Mouse (Mus musculus) midbrain, embryonic 15.5 days (tissue): ENCODE measurements around the gene Sync. TPM values are rescaled to one million over a fixed set of nuclear protein-coding genes. Genes with fewer than 3 reads are reported as not detected.

Experiments used
- ATAC-seq: fragments of 200-750 bp; cut with Nextera tagmentation; replicated peaks from 2 replicates; pipeline ENCODE4 v1.8.0; 2017; ENCODE audit warnings: moderate TSS enrichment
- H3K27ac ChIP-seq: fragments of 300-500 bp; sonication (generic); 2 replicates; pipeline ENCODE4 v1.5.1; 2015; ENCODE audit warnings: mild to moderate bottlenecking, inconsistent platforms
- H3K27me3 ChIP-seq: fragments of 300-500 bp; sonication (generic); replicated peaks from 2 replicates; pipeline ENCODE4 v1.6.1; 2015; ENCODE audit warnings: inconsistent platforms
- H3K36me3 ChIP-seq: fragments of 300-500 bp; sonication (generic); replicated peaks from 2 replicates; pipeline ENCODE4 v1.6.1; 2015; ENCODE audit warnings: inconsistent platforms
- H3K4me1 ChIP-seq: fragments of 300-500 bp; sonication (generic); 2 replicates; pipeline ENCODE4 v1.6.1; 2015; ENCODE audit warnings: inconsistent platforms
- H3K4me2 ChIP-seq: fragments of 300-500 bp; sonication (generic); 2 replicates; pipeline ENCODE4 v1.6.1; 2015; ENCODE audit warnings: inconsistent platforms, mild to moderate bottlenecking, moderate library complexity
- H3K4me3 ChIP-seq: fragments of 300-500 bp; sonication (generic); 2 replicates; pipeline ENCODE4 v1.5.1; 2015; ENCODE audit warnings: mild to moderate bottlenecking, inconsistent platforms
- H3K9ac ChIP-seq: fragments of 300-500 bp; sonication (generic); 2 replicates; pipeline ENCODE4 v1.6.1; 2015; ENCODE audit warnings: mild to moderate bottlenecking, inconsistent platforms
- H3K9me3 ChIP-seq: fragments of 300-500 bp; sonication (generic); 2 replicates; pipeline ENCODE4 v1.6.1; 2016; ENCODE audit warnings: inconsistent platforms
- WGBS: fragments of 180-500 bp; shearing (Covaris S2); methylation state at CpG from one replicate; pipeline ENCODE4 v1.1.7; 2015; ENCODE audit warnings: mixed read lengths; 5-methylcytosine and 5-hydroxymethylcytosine counted together
- polyA plus RNA-seq: library from polyadenylated mRNA; unstranded; fragments of >200 nt; fragmentation: Nextera tagmentation; extraction: Ambion mirVana; gene quantifications from 2 replicates; pipeline ENCODE4 v1.2.1, GENCODE M21; 2015

Gene Sync
- polyA plus RNA-seq, 1 experiment from 2014 or later: 0.86 TPM

DNA sequence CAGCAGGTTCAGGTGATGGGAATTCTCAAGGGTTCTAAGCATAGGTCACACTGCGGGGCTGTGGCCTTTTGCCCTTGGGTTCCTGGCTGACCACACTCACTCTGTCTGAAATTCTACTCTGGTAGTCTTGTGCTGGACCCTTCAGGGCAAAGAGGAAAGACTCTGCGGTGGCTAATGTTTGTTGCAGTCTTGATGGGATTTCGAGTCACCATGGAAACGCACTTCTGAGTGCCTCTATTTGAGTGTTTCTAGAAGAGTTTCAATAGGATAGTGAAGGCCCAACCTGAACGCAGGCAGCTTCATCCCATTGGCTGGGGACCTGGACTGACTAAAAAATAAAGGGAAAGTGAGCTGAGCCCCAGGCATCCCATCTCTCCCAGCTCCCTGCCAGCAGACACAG is 20.6 kb upstream of the Sync start:
- no peaks in the 10 kb centered on the region for H3K4me1 ChIP-seq
- WGBS: 55% methylated on average over 5 of the region's 5 CpGs
- ATAC-seq: no peak

DNA sequence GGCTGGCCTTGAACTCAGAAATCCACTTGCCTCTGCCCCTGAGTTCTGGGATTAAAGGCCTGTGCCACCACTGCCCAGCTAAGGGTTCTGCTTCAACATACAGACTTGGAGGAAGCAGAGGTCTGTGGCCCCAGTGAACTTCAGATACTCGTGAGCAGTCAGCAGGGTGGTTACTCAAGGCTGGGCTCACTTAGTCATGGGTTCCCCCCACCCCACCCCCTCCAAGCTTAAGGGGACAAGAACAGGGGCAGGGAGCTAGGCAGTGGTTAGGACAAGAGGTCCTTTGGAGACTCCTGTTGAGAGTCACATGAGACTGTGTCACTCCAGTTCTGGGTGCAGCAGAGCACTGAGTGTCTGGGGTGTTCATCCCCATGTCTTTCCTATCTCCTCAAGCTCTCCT is 18.7 kb upstream of the Sync start:
- ATAC-seq: no peak
- H3K4me1 ChIP-seq: no peaks in the 10 kb centered on the region
- H3K4me2 ChIP-seq: no peak overlapping the region
- H3K27ac ChIP-seq: no peak overlapping the region
- no peak overlapping the region for H3K9ac ChIP-seq
- H3K27me3 ChIP-seq: no peaks in the 10 kb centered on the region
- H3K9me3 ChIP-seq: no peaks in the 10 kb centered on the region
- no peaks in the 10 kb centered on the region for H3K36me3 ChIP-seq
- no peak overlapping the region for H3K4me3 ChIP-seq
- 68% methylated on average over 1 of the region's 1 CpGs for WGBS

More for the DNA sequence above, 20.6 kb upstream of the Sync start:
- no peak overlapping the region for H3K27ac ChIP-seq
- H3K4me2 ChIP-seq: no peak overlapping the region
- H3K4me3 ChIP-seq: no peak overlapping the region
- no peaks in the 10 kb centered on the region for H3K36me3 ChIP-seq
- H3K9ac ChIP-seq: no peak overlapping the region
- no peaks in the 10 kb centered on the region for H3K27me3 ChIP-seq
- no peaks in the 10 kb centered on the region for H3K9me3 ChIP-seq

DNA sequence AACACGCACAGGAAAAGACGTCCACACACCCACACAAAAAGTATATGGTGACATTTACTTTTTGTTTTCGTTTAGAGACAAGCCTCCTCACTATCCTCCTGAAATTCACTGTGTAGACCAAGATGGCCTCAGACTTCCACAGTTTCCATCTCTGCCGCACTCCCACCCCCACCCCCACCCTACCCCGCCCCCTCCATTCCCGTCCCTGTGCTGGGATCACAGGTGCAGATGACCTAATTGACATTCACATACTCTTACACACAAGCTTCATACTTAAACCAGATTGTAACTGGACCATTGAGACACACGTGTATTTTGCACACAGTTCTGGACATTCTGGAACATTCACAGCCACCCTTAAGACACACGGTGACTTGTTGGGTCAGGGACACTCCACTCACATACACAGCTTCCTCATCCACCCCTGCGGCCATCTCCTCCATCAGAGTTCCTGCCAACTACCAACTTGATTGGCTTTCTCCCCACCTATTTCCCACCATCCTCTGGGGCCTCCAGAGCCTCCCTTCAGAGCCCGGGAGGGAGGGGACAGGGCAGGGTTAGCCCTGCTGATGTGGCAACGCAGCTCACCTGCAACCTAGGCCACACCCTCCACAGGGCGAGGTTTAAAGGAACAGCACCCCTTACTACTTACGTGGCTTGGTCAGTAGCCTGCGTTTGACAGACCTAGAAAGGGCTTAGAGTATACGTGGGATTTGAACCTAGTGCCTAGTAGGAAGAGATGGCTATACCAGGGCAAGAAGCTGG is 15.2 kb upstream of the Sync start:
- 26% methylated on average over 15 of the region's 15 CpGs for WGBS
- Histone ChIP-seq H3K4me1 (peaks cover 4% of the 10 kb centered on the region; the same call in 1 of the 2 replicates), H3K9ac (no peak overlapping the region), H3K9me3 (no peaks in the 10 kb centered on the region), H3K4me2 (no peak overlapping the region), H3K27ac (no peak overlapping the region), H3K4me3 (no peak overlapping the region), H3K36me3 (no peaks in the 10 kb centered on the region), H3K27me3 (no peaks in the 10 kb centered on the region)
- no peak for ATAC-seq

DNA sequence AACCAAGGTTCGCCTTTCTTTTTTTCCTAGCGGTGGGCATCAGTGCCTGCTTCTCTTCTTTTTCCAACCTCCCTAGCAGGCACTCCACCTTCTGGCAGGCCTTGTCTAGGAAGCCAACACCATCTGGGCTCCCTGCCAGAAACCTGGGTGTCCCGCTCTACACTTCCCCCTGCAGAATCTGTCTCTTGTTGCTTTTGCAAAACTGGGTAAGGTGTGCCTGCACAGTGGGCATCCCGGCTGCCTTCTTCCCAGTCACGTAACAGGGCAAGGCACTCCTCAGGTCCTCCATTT is 14.7 kb upstream of the Sync start:
- no peaks in the 10 kb centered on the region for H3K9me3 ChIP-seq
- no peaks in the 10 kb centered on the region for H3K27me3 ChIP-seq
- no peaks in the 10 kb centered on the region for H3K36me3 ChIP-seq
- no peak overlapping the region for H3K27ac ChIP-seq
- no peak for ATAC-seq
- WGBS: 52% methylated on average over 5 of the region's 5 CpGs
- no peak overlapping the region for H3K4me3 ChIP-seq
- H3K4me1 ChIP-seq: peaks cover 4% of the 10 kb centered on the region; the same call in 1 of the 2 replicates
- no peak overlapping the region for H3K4me2 ChIP-seq
- no peak overlapping the region for H3K9ac ChIP-seq

DNA sequence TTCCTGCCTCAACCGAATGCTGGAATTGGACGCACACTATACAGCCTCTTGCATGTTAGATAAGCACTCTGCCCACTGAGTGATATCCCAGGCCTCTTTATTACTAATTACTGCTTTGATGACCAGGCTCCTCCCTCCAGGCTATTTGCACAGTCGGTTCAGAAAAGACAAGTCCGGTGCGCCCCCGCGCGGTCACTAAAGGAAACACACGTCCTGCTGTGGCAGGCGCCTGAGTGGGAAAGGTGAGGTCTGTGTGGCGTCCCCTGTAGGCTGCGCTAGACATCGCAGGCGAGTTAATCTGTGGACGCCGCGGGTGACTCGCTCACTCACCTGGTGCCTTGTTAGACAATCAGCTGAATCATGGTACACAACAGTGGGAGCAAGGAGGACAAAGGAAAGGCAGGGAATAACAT is 11.0 kb upstream of the Sync start:
- Histone ChIP-seq H3K9ac (no peak overlapping the region), H3K9me3 (no peaks in the 10 kb centered on the region), H3K4me3 (no peak overlapping the region), H3K4me2 (no peak overlapping the region), H3K27ac (no peak overlapping the region), H3K27me3 (no peaks in the 10 kb centered on the region), H3K36me3 (no peaks in the 10 kb centered on the region), H3K4me1 (peaks cover 4% of the 10 kb centered on the region; the same call in 1 of the 2 replicates)
- 2% methylated on average over 18 of the region's 18 CpGs for WGBS
- ATAC-seq: no peak

DNA sequence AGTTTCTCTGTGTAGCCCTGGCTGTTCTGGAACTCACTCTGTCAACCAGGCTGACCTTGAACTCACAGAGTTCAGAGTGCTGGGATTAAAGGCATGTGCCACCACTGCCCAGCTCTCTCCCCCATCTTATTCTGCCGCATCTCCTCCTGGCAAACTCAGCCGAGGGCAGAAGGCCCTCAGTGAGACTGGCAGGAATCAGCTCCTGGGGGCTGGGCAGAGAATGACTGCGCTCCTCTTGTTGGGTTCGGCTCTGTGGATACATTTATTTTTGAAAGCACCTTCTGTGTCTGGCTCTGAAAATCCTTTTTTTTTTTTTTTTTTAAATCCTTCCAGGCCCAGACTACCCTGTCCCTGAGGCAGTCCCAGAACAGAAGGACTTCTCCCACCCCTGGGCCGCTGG is 4.6 kb upstream of the Sync start:
- no peak for ATAC-seq
- WGBS: 84% methylated on average over 5 of the region's 5 CpGs

DNA sequence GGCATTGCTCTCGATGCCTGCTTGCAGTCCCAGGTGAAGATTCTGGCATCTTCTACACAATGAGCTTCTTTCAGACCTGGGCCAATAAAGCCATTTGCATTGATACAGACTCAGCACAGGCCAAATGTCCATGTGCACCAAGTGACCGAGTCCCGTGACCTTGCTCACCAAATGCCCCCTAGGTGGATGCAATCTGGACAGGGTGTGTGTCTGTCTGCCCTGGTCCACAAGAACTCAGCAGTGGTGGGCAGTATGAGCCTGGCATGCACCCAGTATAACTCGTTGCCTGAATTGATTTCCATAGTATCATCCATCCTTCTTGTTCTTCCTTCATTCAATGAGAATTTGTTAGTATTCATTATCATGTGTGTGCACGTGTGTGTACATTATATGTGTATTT is 4.2 kb upstream of the Sync start:
- Histone ChIP-seq H3K9ac (no peak overlapping the region), H3K36me3 (no peaks in the 10 kb centered on the region), H3K27ac (no peak overlapping the region), H3K4me3 (no peak overlapping the region), H3K4me1 (peaks cover 18% of the 10 kb centered on the region), H3K27me3 (peaks cover 8% of the 10 kb centered on the region), H3K4me2 (no peak overlapping the region), H3K9me3 (no peaks in the 10 kb centered on the region)
- no peak for ATAC-seq
- 91% methylated on average over 5 of the region's 5 CpGs for WGBS

More for the DNA sequence above, 4.6 kb upstream of the Sync start:
- H3K4me3 ChIP-seq: no peak overlapping the region
- no peaks in the 10 kb centered on the region for H3K36me3 ChIP-seq
- H3K9ac ChIP-seq: no peak overlapping the region
- peaks cover 8% of the 10 kb centered on the region for H3K27me3 ChIP-seq
- no peak overlapping the region for H3K27ac ChIP-seq
- H3K4me1 ChIP-seq: peaks cover 15% of the 10 kb centered on the region
- no peaks in the 10 kb centered on the region for H3K9me3 ChIP-seq
- H3K4me2 ChIP-seq: no peak overlapping the region

DNA sequence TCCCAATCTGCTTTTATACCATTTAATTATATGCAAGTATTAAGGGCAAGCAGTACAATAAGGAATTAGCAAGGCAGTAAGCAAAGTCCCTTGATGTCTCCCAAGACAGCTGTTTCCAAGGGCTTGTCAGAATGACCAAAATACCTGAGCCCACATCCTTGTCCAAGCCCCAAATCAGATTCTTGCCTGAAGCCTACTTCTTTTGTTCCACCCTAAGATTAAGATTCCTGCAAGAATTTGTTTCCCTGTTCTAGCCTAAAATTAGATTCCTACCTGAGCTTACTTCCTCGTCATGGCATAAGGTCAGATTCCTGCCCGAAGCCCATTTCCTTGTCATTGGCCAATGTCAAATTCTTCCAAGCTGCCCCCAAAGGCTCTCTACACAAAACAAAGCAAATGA is 2.7 kb upstream of the Sync start:
- Histone ChIP-seq H3K4me3 (no peak overlapping the region), H3K9ac (no peak overlapping the region), H3K27ac (no peak overlapping the region), H3K4me2 (no peak overlapping the region), H3K36me3 (no peaks in the 10 kb centered on the region), H3K9me3 (no peaks in the 10 kb centered on the region), H3K4me1 (peaks cover 18% of the 10 kb centered on the region), H3K27me3 (peaks cover 8% of the 10 kb centered on the region)
- no peak for ATAC-seq
- WGBS: 87% methylated on average over 2 of the region's 2 CpGs

DNA sequence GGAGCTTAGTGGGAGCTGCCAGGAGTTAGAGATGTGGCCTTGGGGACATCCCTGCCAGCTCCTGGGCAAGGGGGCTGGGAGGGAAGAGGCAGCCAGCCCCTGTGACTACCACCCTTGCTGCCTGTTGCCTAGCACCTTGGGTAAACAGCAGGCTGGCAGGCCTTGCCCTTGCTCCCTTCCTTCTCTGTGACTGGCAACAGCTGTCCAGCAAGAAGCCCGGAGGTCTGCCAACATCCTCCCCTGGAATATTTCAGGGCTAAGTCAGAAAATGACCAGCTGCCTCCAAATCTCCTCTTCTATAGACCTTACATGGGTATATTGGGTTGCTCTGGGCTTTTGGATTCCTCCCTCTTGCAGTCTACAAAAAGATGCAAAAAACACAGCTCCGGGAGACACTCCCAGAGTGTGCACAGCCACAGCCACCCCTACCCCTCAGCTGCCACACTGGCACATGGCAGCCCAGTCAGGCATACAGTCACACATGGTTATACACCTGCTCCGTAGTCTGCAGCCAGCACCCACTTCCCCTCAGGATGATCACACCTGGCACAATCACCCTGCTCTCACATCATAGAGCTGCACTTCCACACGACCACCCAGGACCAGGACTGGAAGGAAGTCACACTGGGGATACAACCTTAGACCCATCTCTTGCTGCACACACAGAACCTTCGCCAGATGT is 1.3 kb upstream of the Sync start:
- H3K27ac ChIP-seq: no peak overlapping the region
- ATAC-seq: no peak
- peaks cover 18% of the 10 kb centered on the region for H3K4me1 ChIP-seq
- WGBS: 58% methylated on average over 5 of the region's 5 CpGs
- H3K36me3 ChIP-seq: no peaks in the 10 kb centered on the region
- no peaks in the 10 kb centered on the region for H3K9me3 ChIP-seq
- H3K4me2 ChIP-seq: peak overlapping the region; percentile 95
- H3K9ac ChIP-seq: no peak overlapping the region
- H3K4me3 ChIP-seq: no peak overlapping the region
- H3K27me3 ChIP-seq: peaks cover 8% of the 10 kb centered on the region

DNA sequence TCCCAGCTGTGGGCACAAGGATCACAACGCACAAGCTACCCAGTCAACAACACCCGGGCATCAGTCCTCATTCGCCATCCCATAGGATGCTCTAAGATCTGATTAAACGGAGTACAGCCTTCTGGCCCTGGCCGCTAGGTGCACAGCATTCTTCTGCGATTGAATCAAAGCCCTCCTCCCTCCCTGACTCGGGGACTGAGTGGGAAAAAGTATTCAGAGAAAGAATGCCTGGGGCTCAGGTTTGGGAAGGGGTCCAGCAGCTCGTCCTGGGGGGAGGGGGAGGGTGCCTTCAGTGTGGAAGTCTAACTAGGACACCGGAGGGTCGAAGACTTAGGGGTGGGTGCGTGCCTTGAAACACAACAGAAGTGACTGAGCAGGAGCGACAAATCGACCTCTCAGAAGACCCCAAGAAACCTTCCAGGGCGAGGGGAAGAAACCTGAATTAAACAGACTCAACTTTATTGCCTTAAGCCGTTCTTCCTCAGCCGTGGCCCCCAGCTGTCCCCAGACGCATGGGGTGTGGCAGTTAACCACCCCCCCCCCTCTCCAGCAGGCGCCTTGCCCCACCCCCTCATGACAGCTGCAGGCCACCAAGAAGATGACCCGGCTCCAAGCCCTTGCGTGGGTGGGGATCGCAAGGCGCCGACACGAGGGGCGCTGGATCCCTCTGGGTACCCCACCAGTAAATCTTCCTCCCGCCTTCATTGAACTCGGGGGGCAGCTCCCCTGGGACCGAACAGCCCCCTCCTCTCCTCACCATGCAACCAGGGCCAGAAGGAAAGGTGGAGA is 540 bp upstream of the Sync start:
- H3K4me2 ChIP-seq: peak overlapping the region; percentile 95
- peaks cover 8% of the 10 kb centered on the region for H3K27me3 ChIP-seq
- H3K27ac ChIP-seq: no peak overlapping the region
- H3K9ac ChIP-seq: peak overlapping the region; percentile 51
- H3K4me1 ChIP-seq: peaks cover 18% of the 10 kb centered on the region
- ATAC-seq: no peak
- H3K36me3 ChIP-seq: no peaks in the 10 kb centered on the region
- 3% methylated on average over 28 of the region's 28 CpGs for WGBS
- no peaks in the 10 kb centered on the region for H3K9me3 ChIP-seq
- H3K4me3 ChIP-seq: peak overlapping the region; percentile 50

DNA sequence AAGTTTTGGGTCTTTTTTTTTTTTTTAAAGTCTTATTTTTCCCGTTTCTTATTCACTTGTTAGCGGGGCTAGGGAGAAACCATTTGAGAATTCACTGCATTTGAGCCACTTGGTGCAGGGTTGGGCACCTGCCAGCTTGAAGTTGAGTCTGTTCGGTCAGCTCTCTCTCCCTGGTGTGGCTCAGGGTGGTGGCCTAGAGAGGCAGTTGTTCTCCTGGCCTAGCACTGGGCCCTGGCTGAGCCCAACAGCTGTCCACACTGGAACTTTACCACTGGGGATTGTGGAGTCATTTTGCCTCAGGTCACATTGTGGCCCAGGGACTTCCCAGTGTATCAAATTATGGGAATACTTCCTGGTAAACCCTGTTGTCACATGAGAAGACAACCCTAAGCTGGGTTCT is 650 bp downstream of the Sync start:
- H3K9ac ChIP-seq: no peak overlapping the region
- H3K27ac ChIP-seq: no peak overlapping the region
- peaks cover 8% of the 10 kb centered on the region for H3K27me3 ChIP-seq
- H3K4me3 ChIP-seq: peak overlapping the region; percentile 50
- no peak for ATAC-seq
- peak overlapping the region; percentile 95 for H3K4me2 ChIP-seq
- H3K4me1 ChIP-seq: peaks cover 18% of the 10 kb centered on the region
- H3K36me3 ChIP-seq: no peaks in the 10 kb centered on the region
- WGBS: 24% methylated on average over 3 of the region's 3 CpGs
- no peaks in the 10 kb centered on the region for H3K9me3 ChIP-seq

DNA sequence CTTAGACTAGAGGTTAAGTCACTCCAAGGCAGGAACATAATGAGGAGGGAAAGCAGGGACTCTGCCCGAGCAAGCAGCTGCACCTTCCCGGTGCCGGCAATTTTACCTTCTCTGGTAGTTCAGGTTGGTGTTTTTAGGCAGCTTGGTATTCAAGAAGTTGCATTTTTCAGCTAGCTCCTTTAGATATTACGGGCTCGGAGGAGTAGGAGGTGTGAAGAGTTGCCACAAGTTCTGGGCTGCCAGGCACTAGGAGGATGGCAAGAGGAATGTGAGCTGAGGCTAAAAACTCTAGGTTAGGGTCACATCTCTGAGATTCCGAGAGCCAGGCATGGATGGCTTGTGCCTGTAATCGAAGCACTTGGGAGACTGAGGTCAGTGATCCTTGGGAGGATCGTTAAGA is 2.3 kb downstream of the Sync start:
- no peak overlapping the region for H3K9ac ChIP-seq
- no peaks in the 10 kb centered on the region for H3K9me3 ChIP-seq
- H3K4me1 ChIP-seq: peaks cover 18% of the 10 kb centered on the region
- H3K27ac ChIP-seq: no peak overlapping the region
- no peak overlapping the region for H3K4me3 ChIP-seq
- H3K36me3 ChIP-seq: no peaks in the 10 kb centered on the region
- H3K4me2 ChIP-seq: no peak overlapping the region
- WGBS: 90% methylated on average over 8 of the region's 8 CpGs
- no peak for ATAC-seq
- H3K27me3 ChIP-seq: peaks cover 8% of the 10 kb centered on the region
